Mouse (Mus musculus): Measurements from ENCODE around the gene B3gnt6. TPM values are rescaled to one million over a fixed set of nuclear protein-coding genes. Genes with fewer than 3 reads are reported as not detected.
"Not testable (repeated sequence)": the region's sequence is repeated elsewhere in the genome, so short reads cannot be mapped to it uniquely, and the experiment has no call there.

Gene B3gnt6
- total RNA-seq (2022), result under 1 TPM; 0.15 to 0.41 (median 0.28) TPM

- no peak for DNase-seq (ENCODE audit: low spot score in 2 of 2)
Measured at GRCm38 (mm10) chr7:98199381-98199780, at the start of gene B3gnt6. Gene B3gnt6 (minus strand): TSS chr7:98199481.

DNA sequence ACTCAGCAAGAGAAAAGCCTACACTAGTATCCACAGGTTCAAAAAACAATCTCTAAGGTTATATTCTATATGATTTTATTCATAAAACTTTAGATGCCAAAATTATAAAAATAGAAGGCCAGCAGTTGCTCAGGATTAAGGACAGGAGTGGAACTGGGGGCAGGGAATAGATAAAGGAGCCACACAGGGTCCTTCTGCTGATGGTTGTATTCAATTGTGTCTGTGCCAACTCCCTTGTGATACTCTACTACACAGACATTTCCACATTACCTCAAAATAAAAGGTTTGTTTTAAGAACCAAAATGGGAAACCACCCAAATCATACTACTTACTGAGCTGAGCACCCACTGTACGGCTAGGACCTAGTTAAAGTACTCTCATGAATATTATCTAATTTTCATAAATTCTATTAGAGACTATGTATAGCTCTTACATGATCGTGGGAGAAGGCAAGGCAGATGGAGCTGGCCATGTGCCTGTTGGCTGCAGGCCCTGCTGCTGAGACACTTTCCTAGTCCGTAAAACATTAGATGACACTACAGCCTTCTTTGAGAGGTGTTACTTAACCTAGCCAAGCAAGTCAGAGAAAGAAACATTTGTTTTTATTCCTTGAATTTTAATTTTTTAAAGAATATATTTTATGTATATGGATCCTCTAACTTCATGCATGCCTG lies 37.5 kb upstream of the B3gnt6 start:
- DNase-seq (ENCODE audit: low spot score in 2 of 2), result peak; percentile 3 to 48

- DNase-seq (ENCODE audit: low spot score in 2 of 2), result no peak
Measured at GRCm38 (mm10) chr7:98223796-98224195, 24.5 kb upstream of the B3gnt6 start.

DNA sequence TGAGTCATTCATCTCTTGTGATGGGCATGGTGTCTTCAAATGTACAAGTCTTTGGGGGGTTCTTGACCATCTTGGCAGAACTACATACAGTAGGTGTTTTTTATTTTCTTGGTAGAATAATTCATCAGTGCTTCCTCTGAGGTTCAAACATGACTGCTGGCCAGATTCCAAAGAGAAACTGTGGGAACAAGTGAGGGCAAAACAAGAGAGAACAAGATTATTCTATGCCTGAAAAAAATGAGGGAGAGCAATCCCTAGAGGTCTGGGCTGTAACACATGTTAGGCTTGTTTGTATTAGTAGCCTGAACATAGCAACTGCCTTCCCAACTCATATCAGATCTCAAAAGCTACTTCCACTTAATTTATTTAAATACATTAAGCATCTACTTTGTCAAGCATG lies 17.4 kb upstream of the B3gnt6 start:
- no peak for DNase-seq (ENCODE audit: low spot score in 2 of 2)

DNA sequence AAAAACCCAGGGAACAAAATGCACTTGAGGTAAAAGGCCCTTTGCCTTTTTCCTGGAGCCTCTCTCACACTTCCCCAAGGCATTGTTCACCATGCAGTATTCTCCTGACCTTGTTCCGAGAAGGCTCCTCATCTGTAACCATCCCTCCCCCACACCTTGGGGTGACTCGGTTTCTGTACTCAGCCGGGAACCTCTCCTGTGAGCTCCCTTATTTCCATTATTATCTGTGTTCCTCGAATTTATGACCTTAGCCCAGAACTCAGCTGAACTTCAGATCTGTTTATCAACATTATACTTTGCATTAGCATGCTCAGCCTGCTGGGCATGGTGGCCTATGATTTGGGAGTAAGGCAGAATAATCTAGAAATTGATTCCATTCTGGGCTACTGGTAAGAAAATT lies 3.7 kb upstream of the B3gnt6 start:
- no peak for DNase-seq (ENCODE audit: low spot score in 2 of 2)

GRCm38 (mm10) chr7:98201493-98202028 lies 2.3 kb upstream of the B3gnt6 start:
- no peak for DNase-seq (ENCODE audit: low spot score in 2 of 2)

- no peak for DNase-seq (ENCODE audit: low spot score in 2 of 2)
Measured at GRCm38 (mm10) chr7:98200396-98200795, 1.1 kb upstream of the B3gnt6 start.

DNA sequence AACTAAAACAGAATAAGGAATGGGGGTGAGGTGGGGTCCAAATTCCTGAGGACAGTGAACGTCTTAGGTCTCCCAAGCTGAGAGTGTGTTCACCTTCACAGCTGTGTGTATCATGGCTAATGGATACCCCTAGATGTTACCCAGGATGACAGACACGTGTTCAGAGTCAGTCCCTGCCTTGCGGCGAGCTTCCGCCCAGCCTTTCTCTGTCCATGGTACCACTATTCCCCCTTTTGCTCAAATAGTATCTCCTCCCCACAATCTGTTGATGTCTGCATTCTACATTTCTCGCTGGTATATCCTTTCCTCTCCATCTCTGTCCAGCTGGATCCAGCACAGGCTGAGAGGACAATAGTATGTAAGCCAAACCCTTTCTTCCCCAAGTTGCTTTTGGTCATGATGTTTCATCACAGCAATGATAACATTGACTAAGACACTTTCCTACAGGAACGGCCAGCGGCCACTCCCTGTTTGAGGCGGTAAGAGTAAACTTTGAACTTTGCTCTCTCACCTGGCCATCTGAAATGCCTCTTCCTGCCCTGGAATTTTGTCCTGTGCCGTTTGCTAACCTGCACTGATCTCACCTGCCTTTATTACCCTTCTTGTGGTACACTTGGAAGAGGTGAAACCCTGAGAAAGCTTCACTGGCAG lies 4.0 kb downstream of the B3gnt6 start:
- no peak for DNase-seq (ENCODE audit: low spot score in 2 of 2)

DNA sequence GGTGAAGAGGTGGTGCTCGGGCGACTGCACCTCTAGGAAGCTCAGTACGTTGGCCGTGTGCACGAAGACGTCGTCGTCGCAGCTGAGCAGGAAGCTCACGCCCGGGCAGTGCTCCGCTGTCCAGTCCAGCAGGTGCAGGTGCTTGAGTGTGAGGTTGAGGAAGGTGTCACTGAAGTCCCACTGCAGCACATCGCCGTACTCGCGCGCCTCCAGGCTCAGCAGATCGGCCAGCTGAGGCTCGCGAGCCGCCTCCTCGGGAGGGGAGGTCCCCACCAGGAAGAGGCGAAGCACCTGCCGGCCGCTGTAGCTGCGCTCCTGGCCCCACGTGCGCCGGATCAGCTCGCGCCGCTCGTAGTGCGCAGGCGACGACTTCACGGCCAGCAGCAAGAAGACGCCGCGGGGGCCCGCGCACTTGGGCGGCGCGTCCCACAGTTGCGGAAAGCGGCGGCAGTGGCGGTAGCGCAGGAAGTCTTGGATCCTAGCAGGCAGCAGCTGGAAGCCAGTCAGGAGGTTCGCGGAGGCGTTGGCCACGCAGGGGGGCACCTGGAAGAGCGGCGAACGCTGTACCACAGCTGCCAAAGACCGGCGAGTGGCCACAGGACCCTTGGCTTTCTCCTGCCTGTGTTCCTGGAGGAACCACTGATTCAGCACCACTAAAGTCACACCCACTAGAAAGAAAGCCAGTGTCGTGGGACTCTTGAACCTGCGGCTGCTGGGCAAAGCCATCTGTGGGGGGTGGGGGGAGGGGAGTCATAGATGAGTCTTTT lies 5.1 kb downstream of the B3gnt6 start:
- no peak for DNase-seq (ENCODE audit: low spot score in 2 of 2)

DNA sequence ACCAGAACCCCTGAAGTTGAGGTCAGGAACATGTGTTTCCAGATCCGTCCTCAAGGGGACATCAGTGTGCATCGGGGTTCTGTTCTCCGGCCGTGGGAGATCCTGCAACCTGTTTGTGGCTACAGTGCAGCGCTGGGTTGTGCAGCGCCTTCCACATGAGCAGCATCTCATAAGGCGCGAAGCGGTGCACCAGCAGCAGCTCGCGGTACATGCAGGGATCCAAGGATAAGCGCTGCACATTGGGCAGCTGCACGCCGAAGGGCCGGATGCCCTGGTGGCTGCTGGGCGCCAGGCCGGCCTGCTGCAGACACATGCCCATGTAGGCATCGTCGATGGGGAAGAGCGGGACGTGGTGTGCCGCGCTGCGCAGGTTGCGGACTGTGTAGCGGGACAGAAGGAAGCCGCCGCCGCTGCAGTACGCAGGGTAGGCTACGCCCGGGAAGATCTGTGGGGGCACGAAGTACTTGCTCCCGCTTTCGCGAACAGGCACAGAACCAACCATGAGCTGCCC lies 5.7 kb downstream of the B3gnt6 start:
- peak in 1 of 2 experiments; percentile 27 for DNase-seq (ENCODE audit: low spot score in 2 of 2)

GRCm38 (mm10) chr7:98191571-98192250 lies 7.6 kb downstream of the B3gnt6 start:
- DNase-seq (ENCODE audit: low spot score in 2 of 2), result no peak

DNA sequence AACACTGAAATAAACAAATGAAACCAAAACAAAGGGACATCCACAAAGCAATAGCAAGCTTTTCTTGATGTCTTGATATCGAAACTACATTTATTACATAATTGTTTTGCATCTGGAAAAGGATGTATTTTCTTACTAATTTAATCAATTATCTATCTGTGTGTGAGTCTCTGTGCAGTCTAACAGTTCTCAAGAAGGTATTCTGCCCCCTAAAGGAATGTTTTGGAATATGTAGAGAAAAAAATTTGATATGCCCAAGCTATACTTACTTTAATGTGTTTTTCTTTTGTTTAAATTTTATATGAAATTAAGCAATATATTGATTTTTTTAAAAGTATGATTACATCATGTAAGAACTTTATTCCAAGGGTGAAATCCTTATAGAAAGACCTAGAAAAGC lies 8.7 kb downstream of the B3gnt6 start:
- no peak for DNase-seq (ENCODE audit: low spot score in 2 of 2)

- no peak for DNase-seq (ENCODE audit: low spot score in 2 of 2)
Measured at GRCm38 (mm10) chr7:98189745-98190144, 9.5 kb downstream of the B3gnt6 start.

- DNase-seq (ENCODE audit: low spot score in 2 of 2), result no peak
Measured at GRCm38 (mm10) chr7:98188680-98189079, 10.6 kb downstream of the B3gnt6 start.

GRCm38 (mm10) chr7:98188238-98188637 lies 11.0 kb downstream of the B3gnt6 start:
- DNase-seq (ENCODE audit: low spot score in 2 of 2), result no peak

DNA sequence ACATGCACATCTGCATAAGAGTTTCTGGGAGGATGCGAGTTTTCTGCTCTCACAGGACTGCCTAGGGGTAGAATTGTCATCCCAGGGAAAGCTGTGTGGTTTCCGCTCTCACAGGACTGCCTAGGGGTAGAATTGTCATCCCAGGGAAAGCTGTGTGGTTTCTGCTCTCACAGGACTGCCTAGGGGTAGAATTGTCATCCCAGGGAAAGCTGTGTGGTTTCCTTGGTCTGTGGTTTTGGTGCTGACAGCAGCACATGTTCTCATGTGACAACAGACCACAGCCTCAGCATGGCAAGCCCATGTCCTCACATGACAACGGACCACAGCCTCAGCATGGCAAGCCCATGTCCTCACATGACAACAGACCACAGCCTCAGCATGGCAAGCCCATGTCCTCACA lies 11.9 kb downstream of the B3gnt6 start:
- not testable (repeated sequence) for DNase-seq (ENCODE audit: low spot score in 2 of 2)

DNA sequence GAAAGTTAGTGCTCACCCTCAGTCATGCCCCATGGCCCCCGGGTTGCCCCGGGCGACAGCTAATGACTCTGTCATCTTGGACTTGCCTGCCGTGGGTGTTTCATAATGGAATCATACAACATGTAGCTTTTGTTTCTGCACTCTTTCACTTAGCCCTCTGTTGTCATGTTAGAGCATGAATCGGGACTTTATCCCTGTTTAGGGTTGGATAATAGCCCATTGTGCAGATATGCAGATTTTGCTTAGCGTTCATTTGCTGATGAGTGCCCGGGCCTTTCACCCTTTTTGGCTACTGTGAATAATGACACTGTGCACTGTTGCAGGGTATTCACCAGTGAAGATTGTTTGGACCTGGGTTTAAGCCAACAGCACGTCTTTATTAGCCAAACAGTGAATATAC lies 12.6 kb downstream of the B3gnt6 start:
- DNase-seq (ENCODE audit: low spot score in 2 of 2), result peak in 1 of 2 experiments; percentile 52

DNA sequence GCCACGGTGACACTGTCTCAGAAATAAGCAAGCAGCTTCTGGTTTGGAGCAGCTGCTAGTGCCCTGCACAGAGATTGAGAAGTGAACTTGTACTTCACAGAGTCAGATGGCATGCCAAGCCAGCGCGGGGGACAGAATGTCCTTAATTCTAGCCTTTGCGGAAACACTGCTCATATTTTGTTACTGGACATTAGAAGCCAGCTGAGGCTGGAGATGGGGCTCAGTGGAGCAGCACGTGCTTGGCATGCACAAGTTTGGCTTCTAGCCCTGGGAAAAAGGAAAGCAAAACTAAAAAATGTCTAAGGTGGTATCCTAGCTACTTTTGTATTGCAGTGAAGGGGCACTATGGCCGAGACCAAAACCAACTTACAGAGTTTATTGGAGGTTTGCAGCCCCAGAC lies 14.0 kb downstream of the B3gnt6 start:
- no peak for DNase-seq (ENCODE audit: low spot score in 2 of 2)

DNA sequence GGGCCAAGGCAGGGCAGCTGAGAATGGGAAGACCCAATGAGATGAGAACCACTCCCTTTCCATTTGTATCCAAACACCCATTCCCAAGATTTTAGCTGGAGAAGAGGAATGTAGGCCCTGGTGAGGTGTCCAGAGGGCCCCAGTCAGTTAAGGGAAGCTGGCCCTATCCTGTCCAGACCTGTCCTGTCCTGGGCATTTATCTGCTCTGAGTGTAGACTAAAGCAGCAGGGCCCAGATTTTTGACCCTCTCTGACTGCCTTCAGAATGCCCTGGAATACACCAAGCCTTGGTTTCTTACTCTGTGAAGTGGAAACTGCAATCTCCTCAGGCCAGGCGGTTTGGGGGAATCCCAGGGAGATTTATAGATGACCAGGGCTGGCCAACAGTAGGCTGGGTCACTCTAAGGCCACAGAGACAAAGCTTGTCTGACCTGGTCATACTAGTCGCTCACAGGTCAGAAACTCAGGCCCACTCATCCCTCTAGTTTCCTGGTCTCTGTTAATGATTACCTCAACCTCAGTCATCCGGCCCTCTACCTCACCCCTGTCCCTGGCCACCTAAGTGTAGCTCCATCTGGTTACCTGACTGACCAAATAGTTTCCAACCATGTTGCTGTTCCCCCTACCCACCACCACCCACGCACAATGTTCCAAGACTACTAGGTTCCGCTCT lies 20.6 kb downstream of the B3gnt6 start:
- no peak for DNase-seq (ENCODE audit: low spot score in 2 of 2)

DNA sequence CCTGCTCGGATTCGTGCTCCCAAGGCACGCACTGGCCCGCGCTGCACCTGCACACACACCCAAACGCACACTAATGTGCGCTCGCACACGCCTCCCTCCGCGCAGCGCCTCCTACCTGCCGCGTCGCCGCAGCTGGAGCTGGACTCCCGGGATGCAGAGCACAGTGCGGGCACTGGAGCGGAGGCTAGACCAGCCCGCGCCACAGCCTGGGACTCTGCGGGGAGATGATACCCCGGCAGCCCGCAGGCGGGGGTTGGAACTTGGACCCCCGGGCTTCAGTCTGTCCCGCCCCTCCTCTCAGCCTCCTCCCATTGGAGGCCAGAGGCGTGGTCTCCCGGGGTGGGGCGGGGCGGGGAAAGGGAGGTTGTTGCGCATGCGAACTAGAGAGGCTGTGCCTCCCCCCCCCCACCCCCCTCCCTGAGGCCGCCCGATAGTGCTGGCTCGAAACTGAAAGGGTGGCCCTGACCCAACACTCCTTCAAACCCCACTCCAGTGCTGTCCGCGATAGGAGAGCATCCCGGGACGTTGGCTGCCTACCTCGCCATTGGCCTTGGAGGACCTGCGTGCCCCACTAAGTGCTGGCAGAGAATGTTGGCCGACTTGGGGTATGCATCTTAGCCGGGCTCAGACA lies 21.2 kb downstream of the B3gnt6 start, which contains the start of gene Capn5:
TSS of gene Capn5 (minus strand) at position 346 of the 631 bp plus-strand sequence.
- peak in 1 of 2 experiments; percentile 50 for DNase-seq (ENCODE audit: low spot score in 2 of 2)
